Mouse (Mus musculus): ENCODE measurements around the gene Ccndbp1.
"Not testable (repeated sequence)": the region's sequence is repeated elsewhere in the genome, so short reads cannot be mapped to it uniquely, and the experiment has no call there.

Ccndbp1 gene

DNA sequence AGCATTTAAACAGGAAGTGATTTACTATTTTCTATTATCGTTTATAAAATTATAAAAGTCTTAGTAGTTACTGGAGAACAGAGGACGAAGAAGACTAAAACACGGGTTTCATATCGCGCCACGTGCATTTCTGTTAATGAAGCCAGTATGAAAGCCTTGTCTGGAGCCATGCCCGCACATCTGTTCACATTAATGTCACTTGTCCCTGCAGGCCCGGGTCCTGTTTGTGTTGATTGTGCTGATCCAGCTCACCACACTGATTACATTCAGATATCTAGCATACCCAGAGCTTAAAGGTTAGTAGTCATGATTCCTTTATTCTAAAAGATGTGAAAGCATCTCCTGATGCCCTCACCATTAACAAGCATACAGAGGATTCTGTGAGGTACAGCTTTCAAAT, 9.3 kb upstream of the Ccndbp1 start:
- DNase-seq (ENCODE audit: extremely low read depth, low read depth) = no peak

DNA sequence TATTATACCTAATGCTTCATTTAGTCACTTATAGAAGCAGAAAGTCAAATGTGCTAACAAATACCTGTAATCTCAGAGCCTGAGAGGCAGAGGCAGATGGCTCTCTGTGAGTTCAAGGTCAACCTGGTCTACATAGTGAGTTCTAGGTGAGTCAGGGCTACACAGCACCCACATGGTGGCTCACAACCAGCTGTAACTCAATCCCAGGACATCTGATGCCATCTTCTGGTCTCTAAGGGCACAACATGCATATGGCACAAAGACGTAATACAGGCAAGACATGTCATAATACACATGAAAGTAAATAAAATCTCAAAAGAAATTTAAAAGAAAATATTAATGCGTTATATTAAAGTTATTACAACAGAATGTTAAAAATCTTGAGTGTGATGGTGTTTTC, 4.6 kb upstream of the Ccndbp1 start:
- no peak for DNase-seq (ENCODE audit: extremely low read depth, low read depth)

DNA sequence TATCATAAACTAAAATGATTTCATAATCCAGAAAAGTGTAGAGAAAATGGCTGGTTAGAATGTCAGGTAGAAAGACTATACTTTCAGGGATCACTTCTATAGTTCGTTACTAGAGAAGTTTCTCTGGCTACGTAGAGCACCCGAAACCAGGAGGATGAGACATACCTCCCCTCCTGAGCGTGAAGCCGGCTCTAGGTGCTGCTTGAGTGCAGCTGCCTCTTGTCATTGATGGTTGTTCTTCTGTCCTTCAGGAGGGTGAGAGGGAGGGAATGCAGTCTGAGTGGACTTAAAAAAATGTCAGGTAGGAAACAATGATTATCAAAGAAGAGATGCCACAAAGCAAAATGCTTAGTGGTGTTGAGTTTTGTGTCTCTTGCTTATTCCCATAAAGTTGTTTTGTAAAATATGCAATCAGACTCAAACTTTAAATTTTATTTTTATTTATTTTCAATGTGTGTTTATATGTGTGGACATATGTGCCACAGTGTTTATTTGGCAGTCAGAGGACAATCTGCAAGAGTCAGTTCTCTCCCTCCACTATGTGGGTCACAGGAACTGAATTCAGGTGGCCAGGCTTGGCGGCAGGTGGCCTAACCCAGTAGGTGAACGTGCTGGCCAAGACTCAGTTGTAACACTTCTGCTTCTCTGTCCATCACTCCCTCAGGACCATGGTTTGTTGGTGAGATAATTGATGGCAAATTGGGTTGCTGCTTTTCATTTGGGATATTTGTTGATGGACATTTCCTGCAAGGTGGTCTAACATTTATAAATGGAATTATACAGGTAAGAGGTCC, 4.0 kb upstream of the Ccndbp1 start:
- no peak for DNase-seq (ENCODE audit: extremely low read depth, low read depth)

DNA sequence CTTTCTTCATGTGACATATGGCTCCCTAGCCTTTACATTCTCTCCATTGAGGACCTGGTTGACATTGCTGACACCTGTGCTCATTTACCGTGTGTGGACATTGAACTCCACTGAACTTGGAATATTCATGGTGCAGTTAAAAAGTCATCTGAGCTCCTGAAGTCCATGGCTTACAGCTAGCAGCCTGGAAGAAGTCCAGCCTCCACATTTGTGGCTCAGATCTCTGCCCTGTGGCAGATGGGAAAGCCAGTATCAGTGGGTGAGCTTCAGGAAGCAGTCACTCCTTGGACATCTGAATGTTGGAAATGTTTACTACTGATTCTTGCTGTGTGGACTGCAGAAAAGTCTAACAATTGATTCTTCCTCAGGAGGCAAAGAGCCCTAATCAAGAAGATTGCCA, 1.2 kb upstream of the Ccndbp1 start:
- DNase-seq (ENCODE audit: extremely low read depth, low read depth) = no peak

DNA sequence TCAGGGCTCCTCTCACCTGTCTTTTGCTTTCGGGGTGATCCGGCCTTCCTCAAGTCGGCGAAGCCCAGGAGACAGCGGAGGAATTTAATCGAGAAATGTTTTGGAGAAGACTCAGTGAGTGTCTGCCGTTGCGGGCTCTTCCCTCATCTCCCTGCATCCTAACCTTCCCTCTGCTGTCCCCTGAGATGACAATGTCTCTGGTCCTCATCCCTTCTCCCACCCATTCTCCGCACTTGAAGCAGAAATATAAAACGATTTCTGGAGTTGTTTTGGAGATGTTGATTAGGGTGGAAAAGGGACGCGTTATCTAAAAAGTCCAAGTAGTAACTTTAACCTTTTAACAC, 433 bp downstream of the Ccndbp1 start:
- no peak for DNase-seq (ENCODE audit: extremely low read depth, low read depth)

DNA sequence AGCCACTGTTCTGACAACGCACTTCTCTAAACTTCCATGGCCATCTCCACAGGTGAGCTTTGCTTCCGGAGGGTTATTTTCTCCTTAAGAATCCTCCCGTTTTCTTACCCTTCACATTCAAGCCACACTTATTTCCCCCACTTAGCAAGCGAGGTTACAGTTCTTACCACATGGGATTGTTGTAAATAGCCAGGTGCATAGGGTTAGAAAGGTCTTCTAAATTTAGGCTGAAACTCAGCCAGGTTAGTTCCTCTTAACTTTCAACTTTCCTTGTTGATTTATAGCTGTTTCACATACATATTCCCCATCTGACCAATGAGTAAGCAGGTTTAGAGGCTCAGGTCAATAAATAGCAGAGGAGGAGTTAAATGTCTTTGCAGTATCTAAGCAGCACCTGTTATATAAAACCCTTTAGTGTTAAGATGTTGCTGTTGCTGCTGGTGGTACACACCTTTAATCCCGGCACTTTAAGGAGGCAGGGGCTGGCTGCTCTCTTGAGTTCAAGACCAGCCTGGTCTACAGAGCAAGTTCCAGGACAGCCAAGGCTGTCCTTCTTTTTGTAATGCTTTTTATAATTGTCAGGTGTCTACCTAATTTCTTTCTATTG, 971 bp downstream of the Ccndbp1 start:
- DNase-seq (ENCODE audit: extremely low read depth, low read depth) = no peak

DNA sequence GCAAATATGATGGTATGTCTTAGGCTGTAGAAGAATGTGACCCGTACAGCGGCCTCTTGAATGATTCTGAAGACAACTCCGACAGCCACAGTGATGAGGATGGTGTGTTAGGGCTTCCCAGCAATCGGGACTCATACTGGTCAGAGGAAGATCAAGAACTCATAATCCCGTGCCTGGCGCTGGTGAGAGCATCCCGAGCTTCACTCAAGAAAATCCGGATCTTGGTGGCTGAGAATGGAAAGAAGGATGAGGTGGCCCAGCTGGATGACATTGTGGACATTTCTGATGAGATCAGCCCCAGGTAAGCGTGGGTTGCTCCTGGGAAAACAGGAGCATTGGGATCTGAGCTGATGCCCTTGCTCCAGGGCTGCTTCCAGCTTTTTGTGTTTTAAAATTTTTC, 4.5 kb downstream of the Ccndbp1 start:
- DNase-seq (ENCODE audit: extremely low read depth, low read depth) = no peak

DNA sequence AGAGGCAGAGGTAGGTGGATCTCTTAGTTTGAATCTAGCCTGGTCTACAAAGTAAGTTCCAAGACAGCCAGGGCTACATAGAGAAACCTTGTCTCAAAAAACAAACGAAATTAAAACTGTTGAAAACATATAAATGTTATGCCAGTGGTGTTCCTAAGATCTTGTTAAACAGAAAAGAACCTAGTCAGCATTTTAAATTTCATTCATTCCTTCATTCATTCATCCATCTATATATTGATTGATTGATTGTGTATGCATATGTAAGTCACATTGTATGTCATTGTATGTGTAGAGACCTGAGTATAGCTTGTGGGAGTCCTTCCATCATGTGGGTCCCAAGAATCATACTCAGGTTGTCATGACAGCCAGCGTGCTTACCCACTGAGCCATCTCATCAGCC, 7.3 kb downstream of the Ccndbp1 start:
- no peak for DNase-seq (ENCODE audit: extremely low read depth, low read depth)

DNA sequence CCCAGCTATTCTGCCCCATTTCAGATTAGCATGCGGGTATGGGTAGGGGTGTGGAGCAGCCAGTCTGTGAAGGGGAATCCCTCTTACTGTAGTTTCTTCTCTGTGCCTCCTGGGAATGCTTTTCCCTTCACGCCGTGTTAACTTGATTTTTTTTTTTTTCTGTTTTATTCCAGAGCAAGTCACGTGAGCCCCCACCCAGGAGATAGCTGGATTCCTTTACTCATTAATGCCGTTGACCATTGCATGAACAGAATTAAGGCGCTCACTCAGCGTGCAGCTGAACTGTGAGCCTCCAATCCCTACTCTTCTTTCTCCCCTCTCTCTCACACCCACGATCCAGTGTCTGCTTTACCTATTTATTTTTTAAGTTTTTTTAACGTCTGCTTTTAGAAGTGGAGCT, 8.0 kb downstream of the Ccndbp1 start:
- DNase-seq (ENCODE audit: extremely low read depth, low read depth) = no peak

DNA sequence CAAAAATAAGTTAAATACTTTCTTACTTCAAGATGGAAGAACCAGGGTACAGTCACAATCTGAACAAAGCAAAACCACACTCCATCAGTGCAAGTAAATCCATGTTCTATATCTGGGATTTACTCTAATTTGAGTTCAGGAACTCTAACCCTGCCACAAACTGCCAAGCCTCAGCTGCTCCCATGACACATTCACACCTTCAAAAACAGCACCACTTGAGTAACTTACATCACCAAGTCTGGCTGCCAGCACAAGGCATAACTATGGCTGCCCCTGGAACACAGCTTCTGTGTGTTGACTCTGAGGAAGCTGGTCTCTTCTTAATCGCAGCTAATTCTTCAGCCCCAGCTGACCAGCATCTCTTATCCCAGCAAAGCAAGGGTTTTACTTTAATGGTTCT, 8.9 kb downstream of the Ccndbp1 start:
- DNase-seq (ENCODE audit: extremely low read depth, low read depth) = no peak

DNA sequence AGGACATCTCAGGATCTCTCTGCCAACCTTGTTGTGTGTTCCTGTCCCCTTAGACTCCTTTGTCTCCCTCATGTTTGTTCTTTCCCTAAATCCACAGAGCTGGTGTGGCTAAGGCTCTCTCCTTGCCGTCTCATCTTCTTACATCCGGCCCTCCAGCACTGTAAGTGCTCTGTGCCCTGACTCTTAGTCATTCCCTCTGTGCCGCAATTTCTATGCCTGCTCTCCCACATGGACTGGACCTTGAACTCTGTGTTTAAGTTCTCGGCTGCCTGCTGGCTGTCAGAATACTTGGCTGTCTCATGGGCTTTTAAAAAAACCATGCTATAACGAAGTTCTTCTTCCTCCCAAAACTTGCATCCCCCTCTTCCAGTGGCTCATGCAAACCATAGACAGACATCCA, 14.7 kb downstream of the Ccndbp1 start:
- no peak for DNase-seq (ENCODE audit: extremely low read depth, low read depth)

DNA sequence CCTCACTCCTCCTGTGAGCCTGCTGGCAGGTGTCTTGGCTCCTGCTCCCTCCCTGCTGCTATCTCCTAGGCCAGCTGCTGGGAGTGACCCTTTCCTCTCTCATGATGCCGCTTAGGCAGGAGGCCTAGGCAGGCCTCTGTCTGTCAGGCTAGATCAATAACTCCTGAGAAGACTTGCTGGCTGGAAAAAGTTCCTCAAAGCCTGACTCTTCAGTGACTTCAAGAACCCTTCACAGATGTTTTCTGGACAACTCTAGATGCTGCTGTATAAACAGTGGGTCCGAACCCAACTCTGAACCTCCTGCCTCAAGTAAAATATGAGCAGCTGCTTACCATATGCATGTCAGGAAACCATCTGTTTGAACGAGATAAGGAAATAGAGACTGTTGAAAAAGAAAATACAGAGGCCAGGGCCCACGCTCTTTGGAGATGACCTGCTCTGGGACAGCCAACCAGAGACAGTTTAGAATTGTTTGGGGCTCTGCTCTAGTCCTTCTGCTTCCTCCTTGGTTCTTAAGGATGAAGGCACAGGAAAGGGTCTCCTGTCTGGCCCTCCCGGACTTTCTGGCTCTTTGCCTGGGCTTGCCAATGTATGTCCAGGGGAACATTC, 28.6 kb downstream of the Ccndbp1 start, which contains the start of gene Epb42:
Epb42 (minus strand) TSS at position 340 of the 609 bp plus-strand sequence.
- peak; percentile 85 for DNase-seq (ENCODE audit: extremely low read depth, low read depth)

DNA sequence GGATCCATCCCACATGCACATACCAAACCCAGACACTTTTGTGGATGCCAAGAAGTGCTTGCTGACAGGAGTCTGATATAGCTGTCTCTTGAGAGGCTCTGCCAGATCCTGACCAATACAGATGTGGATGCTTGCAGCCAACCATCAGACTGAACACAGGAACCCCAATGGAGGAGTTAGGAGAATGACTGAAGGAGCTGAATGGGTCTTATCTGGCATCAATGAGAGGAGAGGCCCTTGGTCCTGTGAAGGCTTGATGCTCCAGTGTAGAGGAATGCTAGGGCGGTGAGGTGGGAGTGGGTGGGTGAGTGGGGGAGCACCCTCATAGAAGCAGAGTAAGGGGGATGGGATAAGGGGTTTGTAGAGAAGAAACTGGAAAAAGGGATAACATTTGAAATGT, 30.6 kb downstream of the Ccndbp1 start:
- not testable (repeated sequence) for DNase-seq (ENCODE audit: extremely low read depth, low read depth)

DNA sequence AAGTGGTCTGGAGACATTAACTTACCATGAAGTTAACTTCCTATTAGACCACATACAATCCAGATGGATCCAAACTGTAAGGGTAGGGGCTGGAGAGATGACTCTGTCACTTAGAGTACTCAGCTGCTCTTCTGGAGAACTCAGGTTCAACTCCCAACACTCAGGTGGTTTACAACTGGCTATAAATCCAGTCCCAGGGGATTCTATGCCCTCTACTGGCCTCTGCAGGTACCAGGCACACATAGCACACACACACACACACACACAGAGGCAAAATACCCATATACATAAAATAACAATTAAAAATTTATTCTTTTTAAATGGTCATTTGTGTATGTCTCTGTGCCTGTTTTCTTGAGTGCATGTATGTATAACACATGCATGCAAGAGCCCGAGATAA, 31.2 kb downstream of the Ccndbp1 start:
- no peak for DNase-seq (ENCODE audit: extremely low read depth, low read depth)

DNA sequence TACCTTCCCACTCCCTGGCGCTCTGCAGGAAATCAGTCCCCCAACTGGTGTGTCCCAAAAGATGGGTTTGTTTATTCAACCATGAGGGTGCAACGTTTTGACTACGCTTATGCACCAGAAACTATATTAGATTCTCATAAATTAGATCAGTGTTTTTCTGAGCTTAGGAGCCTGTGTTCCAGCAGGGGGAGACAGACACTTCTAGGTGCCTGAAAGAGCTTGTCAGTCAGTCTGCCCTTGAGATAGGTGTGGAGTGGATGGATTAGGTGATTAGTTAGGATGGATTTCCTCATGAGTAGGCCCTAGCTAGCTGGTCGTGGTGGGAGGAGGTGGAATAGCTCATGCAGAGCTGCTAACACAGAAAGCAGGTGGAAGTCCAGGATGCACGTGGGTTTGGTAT, 32.9 kb downstream of the Ccndbp1 start:
- no peak for DNase-seq (ENCODE audit: extremely low read depth, low read depth)

DNA sequence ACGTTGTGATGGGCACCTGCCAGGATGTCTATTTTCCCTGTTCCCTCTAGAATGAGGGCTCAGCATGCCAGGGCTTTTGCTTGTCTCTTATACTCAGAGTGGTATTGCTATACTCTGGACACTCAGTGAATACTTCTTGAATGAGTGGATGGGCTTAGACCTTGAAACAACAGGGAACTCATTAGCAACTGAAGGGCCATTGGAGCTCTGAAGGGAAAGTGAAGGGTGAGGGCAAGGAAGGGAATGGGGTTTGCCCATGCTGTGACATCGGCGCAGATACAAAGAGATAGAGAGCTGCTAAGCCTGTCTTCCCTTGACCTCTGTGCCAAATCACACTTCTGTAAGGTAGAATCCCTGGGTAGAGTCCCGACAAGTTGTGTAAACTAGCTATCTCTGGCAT, 37.5 kb downstream of the Ccndbp1 start:
- DNase-seq (ENCODE audit: extremely low read depth, low read depth) = no peak

DNA sequence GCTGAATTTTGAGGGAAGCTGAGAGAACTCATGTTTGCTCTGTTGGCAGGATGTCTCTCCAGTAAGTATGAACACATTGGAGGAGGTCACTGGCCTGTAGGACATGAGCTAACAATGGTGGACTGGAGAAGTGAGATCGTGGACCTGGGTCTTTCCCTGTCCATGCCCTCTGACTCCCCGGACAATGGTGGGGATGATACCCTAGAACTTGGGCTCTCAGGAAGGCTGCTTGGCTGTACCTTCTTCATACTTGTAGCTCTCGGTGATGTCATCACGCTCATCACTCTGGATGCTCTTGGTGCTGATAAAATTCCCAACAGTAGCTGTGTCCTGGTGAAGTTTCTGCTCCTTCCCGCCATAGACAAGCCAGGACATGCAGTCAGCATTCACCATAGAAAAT, 44.0 kb downstream of the Ccndbp1 start:
- no peak for DNase-seq (ENCODE audit: extremely low read depth, low read depth)

DNA sequence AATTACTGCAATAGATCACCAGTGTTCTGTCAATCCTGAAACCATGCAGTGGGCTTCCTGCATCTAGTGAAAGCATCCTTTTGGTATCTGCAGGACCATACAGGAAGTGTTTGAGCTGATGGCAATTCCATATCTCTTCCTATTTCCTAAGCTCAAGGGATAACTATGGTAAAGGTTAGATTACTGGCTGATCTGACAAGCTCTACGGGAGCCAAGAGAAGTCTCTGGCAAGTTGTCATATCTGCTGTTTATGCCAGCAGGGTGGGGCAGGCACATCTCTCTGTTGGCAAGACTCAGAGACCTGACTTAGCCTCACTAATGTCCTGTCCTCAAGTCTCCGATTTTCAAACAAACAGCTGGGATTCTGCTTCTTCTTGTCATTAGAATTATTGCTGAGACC, 45.9 kb downstream of the Ccndbp1 start:
- DNase-seq (ENCODE audit: extremely low read depth, low read depth) = peak; percentile 44

DNA sequence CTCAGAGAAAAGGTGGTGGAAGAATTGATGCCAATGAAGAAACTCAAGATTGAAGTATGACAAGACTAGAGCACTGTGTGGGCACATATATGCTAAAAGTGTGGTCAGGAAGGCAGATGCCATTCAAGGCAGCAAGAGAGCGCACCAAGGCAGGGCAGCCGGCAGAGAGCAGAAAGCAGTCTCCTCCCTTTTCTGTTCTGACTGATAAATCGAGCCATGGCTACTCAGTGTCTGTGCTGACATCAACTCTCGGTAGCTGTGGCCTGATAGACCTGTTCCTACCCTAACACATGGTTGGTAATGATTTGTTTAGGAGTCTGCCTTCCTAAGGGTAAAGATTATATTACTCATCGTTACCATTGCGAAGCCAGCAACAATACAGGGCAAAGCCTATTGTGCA, 47.7 kb downstream of the Ccndbp1 start:
- DNase-seq (ENCODE audit: extremely low read depth, low read depth) = no peak

DNA sequence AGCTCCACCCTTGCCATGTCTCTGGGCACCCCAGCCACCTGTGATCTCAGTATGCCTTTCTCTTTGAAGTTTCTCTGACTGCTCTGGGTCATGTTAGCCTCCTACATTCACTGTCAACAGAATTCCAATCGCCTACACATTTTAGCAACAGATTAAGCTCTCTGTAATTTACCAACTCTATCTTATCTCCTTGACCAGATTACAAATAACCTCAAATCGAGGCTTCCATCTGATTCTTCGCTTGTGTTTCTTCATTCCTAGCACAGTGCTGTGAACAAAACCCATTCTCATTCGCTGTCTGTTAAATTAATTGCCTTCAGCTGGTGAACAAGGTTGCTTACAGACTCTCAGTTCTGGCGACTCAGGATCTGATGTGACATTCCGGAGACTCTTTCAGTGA, 49.8 kb downstream of the Ccndbp1 start:
- no peak for DNase-seq (ENCODE audit: extremely low read depth, low read depth)

DNA sequence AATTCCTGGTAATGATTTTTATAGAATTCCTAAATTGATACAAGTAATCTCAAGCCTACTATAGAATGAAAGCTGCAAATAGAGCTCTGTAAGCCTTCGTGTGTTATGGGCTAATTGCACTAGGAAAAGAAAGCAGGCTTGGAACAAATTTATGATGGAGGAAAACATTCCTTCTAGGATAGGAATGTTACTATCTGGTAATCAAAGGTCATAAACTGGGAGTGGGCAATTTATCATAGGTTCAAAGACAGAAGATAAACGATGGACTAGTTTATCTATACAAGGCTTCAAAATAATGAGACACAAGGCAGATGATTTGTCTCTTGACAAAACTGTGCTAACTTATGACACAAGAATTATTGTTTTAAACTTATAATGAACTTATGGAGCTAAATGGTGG, 53.1 kb downstream of the Ccndbp1 start:
- DNase-seq (ENCODE audit: extremely low read depth, low read depth) = no peak

Measured in MEL-GATA-1-ER (cell line).